Mouse (Mus musculus) urinary bladder, postnatal 25 days (tissue): ENCODE data around the gene Poglut1.
A peak's percentile ranks its signal among the peaks of the same experiment; 100 is the strongest.
"Not testable (repeated sequence)": the region's sequence is repeated elsewhere in the genome, so short reads cannot be mapped to it uniquely, and the experiment has no call there.

ENCODE experiments used
- DNase-seq: peaks from one replicate; pipeline ENCODE4 v3.0.0; 2022; ENCODE audit warnings: low spot score

The Poglut1 gene

GRCm38 (mm10) chr16:38536544-38537146, 13.4 kb downstream of the Poglut1 start:
- DNase-seq: peak; percentile 68

DNA sequence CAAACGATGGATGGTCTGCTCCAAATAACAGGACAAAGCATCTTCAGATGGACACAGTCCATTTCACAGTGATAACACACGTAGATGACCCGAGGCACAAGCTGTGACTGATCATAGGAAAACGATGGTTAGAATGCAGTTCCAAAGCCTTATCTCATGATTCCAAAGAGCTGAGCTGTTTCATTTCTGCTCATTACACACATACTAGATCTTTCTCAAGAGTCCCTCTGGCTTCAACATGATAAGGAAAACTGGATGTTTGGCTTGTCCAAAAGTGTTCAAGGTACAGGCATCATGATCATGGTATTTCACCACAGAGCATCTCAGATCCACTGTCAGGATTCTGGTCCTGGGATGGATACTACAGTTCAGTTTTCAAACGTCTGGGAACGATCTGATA, 23.8 kb downstream of the Poglut1 start:
- no peak for DNase-seq

DNA sequence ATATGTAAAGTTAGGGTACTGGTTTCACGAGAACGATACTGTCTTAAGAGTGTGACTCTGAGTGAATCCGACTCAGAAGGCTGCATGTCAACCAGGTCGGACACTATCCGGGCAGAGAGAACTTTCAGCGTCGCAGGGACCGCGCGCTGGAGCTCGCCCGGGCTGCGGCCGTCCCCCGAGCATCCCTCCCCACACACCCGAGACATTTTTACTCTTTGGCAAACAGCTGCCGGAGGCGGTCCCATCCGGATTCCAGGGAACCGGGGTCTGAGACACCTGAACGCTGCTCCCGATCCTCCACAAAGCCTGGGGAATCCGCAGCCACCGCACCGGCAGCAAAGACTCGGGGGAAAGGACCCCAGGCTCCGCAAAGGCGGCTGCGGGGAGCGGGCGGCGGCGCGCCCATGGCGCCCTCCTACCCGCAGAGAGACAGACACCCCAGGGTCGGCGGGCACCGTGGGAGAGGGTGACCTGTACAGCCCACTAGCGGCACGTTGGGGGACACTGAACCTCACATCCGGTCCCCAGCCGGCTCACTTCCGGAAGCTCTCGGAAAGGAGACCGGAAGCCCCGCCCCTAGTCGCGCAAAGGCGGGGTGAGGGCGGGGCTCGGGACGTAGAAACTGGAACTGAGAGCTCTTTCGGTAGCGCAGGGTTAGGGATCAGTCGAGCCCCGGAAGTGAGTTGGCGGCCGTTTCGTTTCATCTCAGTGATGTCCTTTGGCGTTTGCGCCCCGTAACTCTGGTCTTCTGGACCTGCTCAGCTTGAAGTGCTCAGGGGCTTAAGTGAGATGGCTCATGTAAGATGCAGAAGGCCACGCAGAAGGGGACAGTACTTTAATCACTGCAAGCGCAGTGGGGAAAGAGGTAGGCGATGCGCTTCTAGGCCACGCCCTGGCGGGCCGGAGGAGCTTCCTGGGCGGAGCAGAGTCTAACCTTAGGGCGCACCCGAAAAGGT, 27.7 kb downstream of the Poglut1 start, which contains the start of gene Timmdc1:
TSS of gene Timmdc1 (minus strand) at position 535 of the 956 bp plus-strand sequence.
- DNase-seq: peak; percentile 95

DNA sequence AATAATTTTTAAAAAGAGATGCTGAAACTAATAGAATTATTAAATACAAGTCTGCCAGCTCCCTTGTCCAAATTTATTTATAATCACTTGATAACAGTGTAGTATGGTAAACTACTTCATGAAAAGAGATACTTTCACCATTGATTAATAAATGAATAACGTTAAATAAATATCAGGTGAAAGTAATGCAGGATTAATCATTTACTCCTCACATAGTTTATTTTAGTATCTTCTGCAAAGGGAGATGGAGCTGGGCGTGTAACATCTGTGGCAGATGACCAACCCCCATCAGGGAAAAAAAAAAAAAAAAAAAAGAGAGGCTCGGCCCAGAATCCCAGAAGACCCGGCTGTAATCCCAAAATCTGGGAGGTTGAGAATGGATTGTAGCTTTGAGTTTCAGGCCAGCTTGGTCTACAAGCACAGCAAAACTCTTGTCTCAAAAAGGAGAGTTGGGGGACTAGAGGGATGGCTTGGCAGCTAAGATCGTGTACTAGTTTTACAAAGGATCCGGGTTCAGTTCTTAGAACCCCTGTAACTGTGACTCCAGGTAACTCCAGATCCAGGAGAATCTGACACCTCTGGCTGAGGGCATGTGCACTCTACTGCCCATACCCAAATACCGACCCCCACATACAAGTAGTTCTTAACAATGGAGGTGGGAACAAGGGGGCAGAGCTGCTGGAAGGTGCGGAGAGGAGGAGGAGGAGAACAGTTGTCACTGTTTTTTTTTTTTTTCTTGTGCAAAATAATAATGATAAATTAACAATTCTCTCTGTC, 28.7 kb downstream of the Poglut1 start:
- no peak for DNase-seq

DNA sequence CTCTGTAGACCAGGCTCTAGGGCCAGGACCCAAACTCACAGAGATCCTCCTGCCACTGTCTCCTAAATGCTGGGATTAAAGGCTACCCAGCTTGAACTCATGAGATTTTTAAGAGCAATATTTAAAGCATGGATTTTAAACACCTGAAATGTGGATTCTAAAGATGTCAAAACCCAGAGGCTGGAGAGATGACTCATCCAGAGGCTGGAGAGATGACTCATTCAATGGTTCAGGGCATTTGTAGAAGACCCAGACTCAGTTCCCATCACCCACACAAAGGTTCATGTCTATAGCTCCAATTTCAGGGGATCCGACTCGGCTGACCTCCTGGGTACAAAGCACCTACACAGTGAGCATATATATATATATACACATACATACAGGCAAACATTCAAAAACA, 30.9 kb downstream of the Poglut1 start:
- DNase-seq: no peak

DNA sequence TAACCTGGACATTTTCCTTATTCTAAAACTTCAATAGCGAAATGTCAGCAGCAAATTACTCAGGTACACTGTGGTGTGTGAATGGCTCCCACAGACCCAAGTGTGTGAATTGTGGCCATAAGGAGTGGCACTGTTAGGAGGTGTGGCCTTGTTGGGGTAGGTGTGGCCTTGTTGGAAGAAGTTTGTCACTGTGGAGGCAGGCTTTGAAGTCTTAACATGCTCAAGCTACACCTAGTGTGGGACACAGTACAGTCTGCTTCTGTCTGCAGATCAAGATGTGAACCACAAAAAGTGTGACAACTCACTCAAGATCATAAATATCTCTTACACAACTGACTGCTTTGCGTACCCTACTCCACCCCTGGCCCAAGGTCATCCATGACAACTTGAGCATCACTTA, 39.2 kb downstream of the Poglut1 start:
- DNase-seq: no peak

DNA sequence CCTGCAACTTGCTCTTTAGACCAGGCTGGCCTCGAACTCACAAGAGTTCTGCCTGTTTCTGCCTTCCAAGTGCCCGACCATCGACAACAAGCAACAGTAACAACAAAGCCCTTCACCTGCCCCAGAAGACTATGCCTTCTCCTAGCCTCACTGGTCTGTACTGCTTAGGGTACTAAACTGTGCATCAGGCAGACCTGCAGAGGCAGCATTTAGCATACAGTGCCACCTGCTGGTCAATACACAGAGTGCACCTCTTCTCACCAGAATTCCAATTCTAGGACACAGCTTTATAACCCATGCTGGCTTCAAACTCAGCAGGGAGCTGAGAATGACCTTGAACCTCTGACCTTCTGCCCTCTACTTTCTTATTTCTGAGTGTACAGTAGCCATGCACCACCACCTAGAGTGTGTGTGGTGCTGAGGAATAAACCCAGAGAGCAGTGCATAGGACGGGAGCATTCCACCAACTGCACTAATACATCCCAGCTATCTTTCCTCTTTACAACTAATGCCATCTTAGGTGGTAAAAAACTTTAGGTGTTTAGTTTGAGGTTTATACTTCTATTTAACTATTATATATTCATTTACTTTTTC, 43.9 kb downstream of the Poglut1 start:
- peak; percentile 37 for DNase-seq

GRCm38 (mm10) chr16:38503528-38503927, 46.5 kb downstream of the Poglut1 start:
- no peak for DNase-seq

- no peak for DNase-seq
Observed at GRCm38 (mm10) chr16:38502469-38502868, 47.6 kb downstream of the Poglut1 start.

DNA sequence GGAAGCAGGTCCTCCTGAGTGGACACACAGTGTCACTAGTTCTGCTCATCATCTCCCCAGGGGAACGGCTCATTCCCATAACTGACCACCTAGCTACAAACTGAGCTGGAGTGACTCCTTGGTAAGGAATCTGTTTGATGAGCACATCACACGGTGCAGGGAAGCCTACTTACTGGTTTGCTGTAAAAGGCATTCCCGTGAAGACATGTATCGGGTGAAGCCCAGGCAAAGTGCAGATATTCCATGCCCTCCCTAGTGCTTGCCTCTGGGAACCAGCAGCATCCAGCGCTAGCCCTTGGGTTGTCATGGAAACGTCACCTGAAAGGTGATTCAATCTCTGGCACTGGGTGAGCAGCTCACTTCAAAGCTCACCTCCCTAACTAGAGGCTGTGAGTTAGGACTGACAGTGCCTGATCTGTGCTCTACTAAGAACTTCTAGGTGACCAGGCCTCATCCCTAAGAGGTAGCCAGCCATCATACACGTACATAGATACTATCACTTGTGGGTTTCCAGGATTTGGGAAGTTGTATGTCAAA, 53.4 kb downstream of the Poglut1 start:
- no peak for DNase-seq

DNA sequence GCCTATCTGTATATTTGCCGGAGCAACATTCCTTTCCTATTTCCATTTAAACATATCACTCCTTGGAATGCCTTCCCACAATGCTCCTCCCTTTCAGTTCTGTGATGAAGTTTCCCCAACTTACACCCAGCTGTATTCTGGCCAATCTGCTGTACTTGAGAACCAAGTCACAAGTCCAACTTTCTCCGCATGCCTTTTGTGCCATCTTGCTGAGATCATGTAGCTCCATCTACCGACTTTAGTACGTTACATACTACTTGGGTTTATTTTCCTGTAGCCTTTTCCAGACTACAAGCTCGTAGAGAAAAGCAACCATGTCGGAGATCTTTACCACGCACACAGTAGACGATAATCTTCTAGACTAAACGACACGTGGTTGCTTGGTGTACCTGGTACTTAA, 56.2 kb downstream of the Poglut1 start:
- no peak for DNase-seq

GRCm38 (mm10) chr16:38492551-38492950, 57.5 kb downstream of the Poglut1 start:
- no peak for DNase-seq

GRCm38 (mm10) chr16:38483582-38484309, 66.3 kb downstream of the Poglut1 start:
- DNase-seq: no peak

DNA sequence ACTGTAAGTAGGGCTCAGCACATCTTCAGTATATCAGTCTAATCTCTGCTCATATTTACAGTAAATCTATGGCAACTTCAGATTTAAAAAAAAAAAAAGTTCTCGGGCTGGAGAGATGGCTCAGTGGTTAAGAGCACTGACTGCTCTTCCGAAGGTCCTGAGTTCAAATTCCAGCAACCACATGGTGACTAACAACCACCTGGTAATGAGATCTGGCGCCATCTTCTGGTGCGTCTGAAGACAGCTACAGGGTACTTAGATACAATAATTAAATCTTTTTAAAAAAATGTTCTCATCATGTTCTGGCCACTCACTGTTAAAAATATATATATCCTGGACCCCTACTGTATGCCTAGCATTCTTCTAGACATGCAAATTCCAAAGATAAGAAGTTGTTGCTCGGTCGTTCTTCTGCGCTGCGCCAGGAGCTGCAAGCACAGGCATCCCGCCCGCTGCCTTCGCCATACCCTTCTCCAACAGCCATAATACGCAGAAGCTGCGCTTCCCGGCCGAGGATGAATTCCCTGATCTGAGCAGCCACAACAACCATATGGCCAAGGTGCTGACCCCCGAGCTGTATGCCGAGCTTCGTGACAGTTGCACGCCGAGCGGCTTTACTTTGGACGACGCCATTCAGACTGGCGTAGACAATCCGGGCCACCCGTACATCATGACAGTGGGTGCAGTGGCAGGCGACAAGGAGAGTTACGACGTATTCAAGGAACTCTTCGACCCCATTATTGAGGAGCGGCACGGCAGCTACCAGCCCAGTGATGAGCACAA, 67.1 kb downstream of the Poglut1 start:
- DNase-seq: peak; percentile 32

- DNase-seq: no peak
Observed at GRCm38 (mm10) chr16:38481327-38481726, 68.7 kb downstream of the Poglut1 start.

DNA sequence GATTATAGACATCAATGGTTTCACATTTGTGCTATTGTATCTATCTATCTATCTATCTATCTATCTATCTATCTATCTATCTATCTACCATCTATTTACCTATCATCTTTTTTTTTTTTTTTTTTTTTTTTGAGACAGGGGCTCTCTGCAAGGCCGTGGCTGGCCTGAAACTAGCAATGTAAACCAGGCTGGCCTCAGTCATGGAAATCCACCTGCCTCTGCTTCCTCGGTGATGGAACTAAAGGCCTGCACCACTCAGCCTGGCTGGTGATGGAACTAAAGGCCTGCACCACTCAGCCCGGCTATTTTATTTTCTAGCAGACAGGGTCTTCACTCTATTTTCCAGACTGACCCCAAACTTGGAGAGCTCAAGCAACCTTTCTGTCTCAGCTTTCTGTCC, 71.8 kb downstream of the Poglut1 start:
- DNase-seq: no peak

GRCm38 (mm10) chr16:38477241-38477608, 72.8 kb downstream of the Poglut1 start:
- not testable (repeated sequence) for DNase-seq

DNA sequence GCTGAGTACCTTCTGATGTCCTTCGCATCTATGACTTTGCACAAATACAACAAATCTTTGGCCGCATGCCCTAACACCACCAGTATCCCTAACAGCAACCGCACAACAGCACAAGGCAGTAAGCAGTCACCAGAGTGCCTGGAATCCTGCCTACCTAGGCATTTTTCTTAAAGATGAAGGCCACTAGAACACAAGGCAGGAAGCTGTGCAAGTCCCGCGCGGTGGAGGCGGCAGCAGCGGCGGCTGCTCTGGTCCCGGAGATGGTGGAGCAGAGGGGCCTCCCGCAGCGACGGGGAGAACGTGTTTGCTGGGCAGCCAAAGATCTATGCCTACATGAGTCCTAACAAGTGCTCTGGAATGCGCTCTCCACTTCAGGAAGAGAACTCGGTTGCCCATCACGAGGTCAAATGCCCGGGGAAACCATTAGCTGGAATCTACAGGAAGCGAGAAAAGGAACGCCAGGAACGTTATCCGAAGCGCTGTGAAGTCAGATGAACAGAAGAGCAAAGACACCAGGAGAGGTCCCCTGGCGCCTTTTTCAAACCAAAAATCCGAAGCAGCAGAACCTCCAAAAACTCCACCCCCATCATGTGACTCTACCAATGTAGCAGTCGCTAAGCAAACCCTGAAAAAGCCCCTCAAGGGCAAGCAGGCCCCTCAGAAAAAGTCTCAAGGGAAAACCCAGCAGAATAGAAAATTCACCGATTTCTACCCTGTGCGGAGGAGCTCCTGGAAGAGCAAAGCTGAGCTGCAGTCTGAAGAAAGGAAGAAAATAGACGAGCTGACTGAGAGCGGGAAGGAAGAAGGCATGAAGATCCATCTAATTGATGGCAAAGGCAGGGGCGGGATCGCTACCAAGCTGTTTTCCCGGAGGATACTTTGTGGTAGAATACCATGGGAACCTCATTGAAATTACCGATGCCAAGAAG, 73.5 kb downstream of the Poglut1 start:
- DNase-seq: peak; percentile 32

DNA sequence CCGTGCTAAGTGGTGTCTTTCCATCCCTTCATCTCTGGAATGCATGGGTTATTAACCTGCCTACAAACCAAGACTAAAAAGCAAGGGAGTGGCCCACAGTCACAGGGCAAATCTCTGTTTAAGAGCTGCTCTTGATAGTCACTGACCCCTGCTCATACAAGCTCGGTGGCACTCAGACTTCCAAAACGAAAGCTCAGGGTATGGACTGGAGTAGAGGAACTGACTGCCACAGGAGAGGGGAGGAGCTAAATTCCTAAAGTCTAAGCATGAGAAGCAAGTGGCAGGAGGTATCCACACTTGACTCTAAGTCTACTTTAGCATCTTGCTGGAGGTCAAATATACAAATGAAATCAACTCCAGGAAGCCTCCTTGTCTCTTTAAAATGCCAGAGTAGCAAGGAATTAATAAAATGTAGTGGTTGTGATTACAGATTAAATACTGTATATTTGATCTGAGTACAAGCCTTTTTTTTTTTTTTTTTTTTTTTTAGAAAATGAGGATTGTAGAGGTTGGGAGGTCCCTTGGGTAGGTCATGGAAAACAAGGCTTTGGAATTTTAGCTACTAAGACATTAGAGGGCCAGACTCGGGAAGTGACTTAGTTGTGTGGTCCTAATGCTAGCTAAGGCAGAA, 74.3 kb downstream of the Poglut1 start:
- DNase-seq: no peak
